Mouse (Mus musculus) hindbrain, embryonic 15.5 days (tissue): Measurements from ENCODE around the gene Pde6h. TPM values are rescaled to one million over a fixed set of nuclear protein-coding genes. Genes with fewer than 3 reads are reported as not detected.

Experiments
- ATAC-seq: fragments of 200-750 bp; cut with Nextera tagmentation; 2 replicates; pipeline ENCODE4 v1.8.0; 2017; ENCODE audit warnings: low read depth, moderate number of reproducible peaks, moderate TSS enrichment; ENCODE audit not compliant: low FRiP score
- H3K27ac ChIP-seq: fragments of 300-500 bp; sonication (generic); replicated peaks from 2 replicates; pipeline ENCODE4 v1.5.1; 2015; ENCODE audit warnings: mild to moderate bottlenecking, inconsistent platforms
- H3K27me3 ChIP-seq: fragments of 300-500 bp; sonication (generic); 2 replicates; pipeline ENCODE4 v1.6.1; 2015; ENCODE audit warnings: control low read depth, inconsistent platforms
- H3K36me3 ChIP-seq: fragments of 300-500 bp; sonication (generic); 2 replicates; pipeline ENCODE4 v1.6.1; 2015; ENCODE audit warnings: control low read depth, inconsistent platforms
- H3K4me1 ChIP-seq: fragments of 300-500 bp; sonication (generic); replicated peaks from 2 replicates; pipeline ENCODE4 v1.6.1; 2015; ENCODE audit warnings: control low read depth, inconsistent platforms
- H3K4me2 ChIP-seq: fragments of 300-500 bp; sonication (generic); 2 replicates; pipeline ENCODE4 v1.6.1; 2015; ENCODE audit warnings: moderate library complexity, mild to moderate bottlenecking, inconsistent platforms
- H3K4me3 ChIP-seq: fragments of 300-500 bp; sonication (generic); 2 replicates; pipeline ENCODE4 v1.5.1; 2015; ENCODE audit warnings: mild to moderate bottlenecking, inconsistent platforms
- H3K9ac ChIP-seq: fragments of 300-500 bp; sonication (generic); 2 replicates; pipeline ENCODE4 v1.6.1; 2015; ENCODE audit warnings: inconsistent platforms
- H3K9me3 ChIP-seq: fragments of 300-500 bp; sonication (generic); 2 replicates; pipeline ENCODE4 v1.6.1; 2016; ENCODE audit warnings: control low read depth, inconsistent platforms
- WGBS: fragments of 180-500 bp; shearing (Covaris S2); methylation state at CpG from one replicate; pipeline ENCODE4 v1.1.7; 2015; 5-methylcytosine and 5-hydroxymethylcytosine counted together
- polyA plus RNA-seq: library from polyadenylated mRNA; unstranded; fragments of >200 nt; fragmentation: Nextera tagmentation; extraction: Ambion mirVana; gene quantifications from 2 replicates; pipeline ENCODE4 v1.2.1, GENCODE M21; 2015

Gene Pde6h
- polyA plus RNA-seq, 1 experiment from 2014 or later: 1.1 TPM

- Histone ChIP-seq H3K36me3 (no peaks in the 10 kb centered on the region), H3K4me3 (no peak overlapping the region), H3K4me1 (no peaks in the 10 kb centered on the region), H3K9me3 (no peaks in the 10 kb centered on the region), H3K9ac (no peak overlapping the region), H3K27me3 (no peaks in the 10 kb centered on the region), H3K4me2 (no peak overlapping the region), H3K27ac (no peak overlapping the region)
- 87% methylated on average over 4 of the region's 4 CpGs for WGBS
- ATAC-seq: no peak
These were observed 25.8 kb upstream of the Pde6h start for GRCm38 (mm10) chr6:136897789-136898188.

- no peak overlapping the region for H3K27ac ChIP-seq
- no peaks in the 10 kb centered on the region for H3K9me3 ChIP-seq
- WGBS: 74% methylated on average over 4 of the region's 4 CpGs
- no peak overlapping the region for H3K4me3 ChIP-seq
- no peak overlapping the region for H3K4me2 ChIP-seq
- no peaks in the 10 kb centered on the region for H3K4me1 ChIP-seq
- no peaks in the 10 kb centered on the region for H3K27me3 ChIP-seq
- no peak overlapping the region for H3K9ac ChIP-seq
- H3K36me3 ChIP-seq: no peaks in the 10 kb centered on the region
- no peak for ATAC-seq
These were observed 25.4 kb upstream of the Pde6h start for GRCm38 (mm10) chr6:136898222-136898621.

GRCm38 (mm10) chr6:136898954-136899353 is 24.7 kb upstream of the Pde6h start:
- WGBS: 85% methylated on average over 2 of the region's 2 CpGs
- ATAC-seq: no peak
- H3K4me2 ChIP-seq: no peak overlapping the region

GRCm38 (mm10) chr6:136900369-136901009 is 23.1 kb upstream of the Pde6h start:
- Histone ChIP-seq H3K9ac (no peak overlapping the region), H3K27ac (no peak overlapping the region), H3K4me2 (no peak overlapping the region), H3K36me3 (no peaks in the 10 kb centered on the region), H3K4me3 (no peak overlapping the region), H3K4me1 (no peaks in the 10 kb centered on the region), H3K27me3 (no peaks in the 10 kb centered on the region), H3K9me3 (no peaks in the 10 kb centered on the region)
- WGBS: 78% methylated on average over 4 of the region's 4 CpGs
- ATAC-seq: no peak

More at GRCm38 (mm10) chr6:136898954-136899353, 24.7 kb upstream of the Pde6h start:
- Histone ChIP-seq H3K4me3 (no peak overlapping the region), H3K9ac (no peak overlapping the region), H3K27me3 (no peaks in the 10 kb centered on the region), H3K27ac (no peak overlapping the region), H3K36me3 (no peaks in the 10 kb centered on the region), H3K9me3 (no peaks in the 10 kb centered on the region), H3K4me1 (no peaks in the 10 kb centered on the region)

GRCm38 (mm10) chr6:136901010-136901409 is 22.6 kb upstream of the Pde6h start:
- H3K4me1 ChIP-seq: no peaks in the 10 kb centered on the region
- no peak overlapping the region for H3K27ac ChIP-seq
- H3K4me2 ChIP-seq: no peak overlapping the region
- no peaks in the 10 kb centered on the region for H3K36me3 ChIP-seq
- H3K27me3 ChIP-seq: no peaks in the 10 kb centered on the region
- no peaks in the 10 kb centered on the region for H3K9me3 ChIP-seq
- no peak overlapping the region for H3K4me3 ChIP-seq
- H3K9ac ChIP-seq: no peak overlapping the region
- no peak for ATAC-seq
- 86% methylated on average over 2 of the region's 2 CpGs for WGBS

- no peaks in the 10 kb centered on the region for H3K27me3 ChIP-seq
- H3K9ac ChIP-seq: no peak overlapping the region
- no peak overlapping the region for H3K4me2 ChIP-seq
- no peaks in the 10 kb centered on the region for H3K9me3 ChIP-seq
- H3K27ac ChIP-seq: no peak overlapping the region
- H3K4me3 ChIP-seq: no peak overlapping the region
- no peak for ATAC-seq
- 95% methylated on average over 9 of the region's 9 CpGs for WGBS
- no peaks in the 10 kb centered on the region for H3K4me1 ChIP-seq
- H3K36me3 ChIP-seq: no peaks in the 10 kb centered on the region
These were observed 21.1 kb upstream of the Pde6h start for GRCm38 (mm10) chr6:136902527-136902926.

- H3K36me3 ChIP-seq: no peaks in the 10 kb centered on the region
- H3K9ac ChIP-seq: no peak overlapping the region
- H3K27ac ChIP-seq: no peak overlapping the region
- H3K9me3 ChIP-seq: no peaks in the 10 kb centered on the region
- no peaks in the 10 kb centered on the region for H3K4me1 ChIP-seq
- no peak for ATAC-seq
- H3K4me3 ChIP-seq: no peak overlapping the region
- H3K27me3 ChIP-seq: no peaks in the 10 kb centered on the region
- H3K4me2 ChIP-seq: no peak overlapping the region
- 63% methylated on average over 8 of the region's 8 CpGs for WGBS
These were observed 19.7 kb upstream of the Pde6h start for GRCm38 (mm10) chr6:136903885-136904470.

- H3K9me3 ChIP-seq: no peaks in the 10 kb centered on the region
- H3K4me1 ChIP-seq: no peaks in the 10 kb centered on the region
- H3K36me3 ChIP-seq: no peaks in the 10 kb centered on the region
- no peak overlapping the region for H3K4me2 ChIP-seq
- no peak overlapping the region for H3K9ac ChIP-seq
- H3K27me3 ChIP-seq: no peaks in the 10 kb centered on the region
- H3K27ac ChIP-seq: no peak overlapping the region
- WGBS: 88% methylated on average over 19 of the region's 19 CpGs
- no peak for ATAC-seq
- H3K4me3 ChIP-seq: no peak overlapping the region
These were observed 17.2 kb upstream of the Pde6h start for GRCm38 (mm10) chr6:136906283-136906936.

GRCm38 (mm10) chr6:136906937-136907293 is 16.7 kb upstream of the Pde6h start:
- no peak overlapping the region for H3K4me2 ChIP-seq
- no peak for ATAC-seq
- 72% methylated on average over 10 of the region's 10 CpGs for WGBS
- H3K27me3 ChIP-seq: no peaks in the 10 kb centered on the region
- H3K9ac ChIP-seq: no peak overlapping the region
- no peaks in the 10 kb centered on the region for H3K36me3 ChIP-seq
- H3K27ac ChIP-seq: no peak overlapping the region
- no peak overlapping the region for H3K4me3 ChIP-seq
- H3K9me3 ChIP-seq: no peaks in the 10 kb centered on the region
- H3K4me1 ChIP-seq: no peaks in the 10 kb centered on the region

GRCm38 (mm10) chr6:136910247-136910890 is 13.3 kb upstream of the Pde6h start:
- no peaks in the 10 kb centered on the region for H3K27me3 ChIP-seq
- 79% methylated on average over 9 of the region's 9 CpGs for WGBS
- ATAC-seq: no peak

GRCm38 (mm10) chr6:136912751-136913265 is 10.8 kb upstream of the Pde6h start:
- Histone ChIP-seq H3K4me3 (no peak overlapping the region), H3K27ac (no peak overlapping the region), H3K36me3 (no peaks in the 10 kb centered on the region), H3K4me1 (peaks cover 6% of the 10 kb centered on the region; the same call in 1 of the 2 replicates), H3K27me3 (no peaks in the 10 kb centered on the region), H3K9ac (no peak overlapping the region), H3K4me2 (no peak overlapping the region), H3K9me3 (no peaks in the 10 kb centered on the region)
- no peak for ATAC-seq
- WGBS: 60% methylated on average over 1 of the region's 2 CpGs

More at GRCm38 (mm10) chr6:136910247-136910890, 13.3 kb upstream of the Pde6h start:
- Histone ChIP-seq H3K36me3 (no peaks in the 10 kb centered on the region), H3K9ac (no peak overlapping the region), H3K4me1 (peaks cover 6% of the 10 kb centered on the region; the same call in 1 of the 2 replicates), H3K4me2 (no peak overlapping the region), H3K9me3 (no peaks in the 10 kb centered on the region), H3K4me3 (no peak overlapping the region), H3K27ac (no peak overlapping the region)
